Mouse (Mus musculus) heart, embryonic 16.5 days (tissue): ENCODE measurements around the gene Akap8l. TPM values are rescaled to one million over a fixed set of nuclear protein-coding genes. Genes with fewer than 3 reads are reported as not detected.

Source experiments
- ATAC-seq: fragments of 200-750 bp; cut with Nextera tagmentation; replicated peaks from 2 replicates; pipeline ENCODE4 v1.8.0; 2017; ENCODE audit warnings: moderate number of reproducible peaks; ENCODE audit not compliant: insufficient read depth, low FRiP score; ENCODE audit errors: extremely low read depth
- H3K27ac ChIP-seq: fragments of 300-500 bp; sonication (generic); 2 replicates; pipeline ENCODE4 v1.5.1; 2014; ENCODE audit warnings: mild to moderate bottlenecking, low read length, control low read depth, moderate library complexity
- H3K27me3 ChIP-seq: fragments of 300-500 bp; sonication (generic); 2 replicates; pipeline ENCODE4 v1.6.1; 2014; ENCODE audit warnings: low read length, mixed read lengths; ENCODE audit not compliant: control insufficient read depth, insufficient read depth
- H3K36me3 ChIP-seq: fragments of 300-500 bp; sonication (generic); 2 replicates; pipeline ENCODE4 v1.6.1; 2014; ENCODE audit not compliant: control insufficient read depth, insufficient read depth
- H3K4me1 ChIP-seq: fragments of 300-500 bp; sonication (generic); 2 replicates; pipeline ENCODE4 v1.6.1; 2014; ENCODE audit warnings: low read length, mixed read lengths; ENCODE audit not compliant: control insufficient read depth, insufficient read depth
- H3K4me2 ChIP-seq: fragments of 300-500 bp; sonication (generic); 2 replicates; pipeline ENCODE4 v1.6.1; 2014; ENCODE audit warnings: low read depth, mild to moderate bottlenecking, control low read depth, low read length
- H3K4me3 ChIP-seq: fragments of 300-500 bp; sonication (generic); 2 replicates; pipeline ENCODE4 v1.5.1; 2014; ENCODE audit warnings: mild to moderate bottlenecking, control low read depth, low read length
- H3K9ac ChIP-seq: fragments of 300-500 bp; sonication (generic); 2 replicates; pipeline ENCODE4 v1.6.1; 2014; ENCODE audit warnings: low read length, control low read depth
- H3K9me3 ChIP-seq: fragments of 300-500 bp; sonication (generic); replicated peaks from 2 replicates; pipeline ENCODE4 v1.6.1; 2016; ENCODE audit warnings: low read length; ENCODE audit not compliant: control insufficient read depth
- WGBS: fragments of 180-500 bp; shearing (Covaris S2); extraction: QIAGEN DNeasy Blood & Tissue Kit; methylation state at CpG from one replicate; pipeline ENCODE4 v1.1.7; 2014; 5-methylcytosine and 5-hydroxymethylcytosine counted together
- polyA plus RNA-seq: library from polyadenylated mRNA; unstranded; fragments of >200 nt; fragmentation: Nextera tagmentation; extraction: Ambion mirVana; gene quantifications from 2 replicates; pipeline ENCODE4 v1.2.1, GENCODE M21; 2015

Gene Akap8l
- polyA plus RNA-seq, 1 experiment from 2014 or later, result 99.2 TPM

- H3K36me3 ChIP-seq, result 0 out of 2 replicates have a peak, but pooled peaks cover 2% of the 10 kb centered on the region
- WGBS, result 89% methylated on average over 7 of the region's 7 CpGs
- no peak for ATAC-seq
- H3K4me3 ChIP-seq, result no peak overlapping the region
- peaks cover 18% of the 10 kb centered on the region for H3K4me1 ChIP-seq
- no peak overlapping the region for H3K27ac ChIP-seq
- no peak overlapping the region for H3K4me2 ChIP-seq
- no peaks in the 10 kb centered on the region for H3K27me3 ChIP-seq
- no peaks in the 10 kb centered on the region for H3K9me3 ChIP-seq
- H3K9ac ChIP-seq, result no peak overlapping the region
Measured at GRCm38 (mm10) chr17:32382576-32382975, 32.2 kb upstream of the Akap8l start.

- H3K4me3 ChIP-seq, result no peak overlapping the region
- no peak for ATAC-seq
- no peak overlapping the region for H3K27ac ChIP-seq
- no peak overlapping the region for H3K9ac ChIP-seq
- peaks cover 5% of the 10 kb centered on the region for H3K4me1 ChIP-seq
- 77% methylated on average over 2 of the region's 2 CpGs for WGBS
- H3K27me3 ChIP-seq, result no peaks in the 10 kb centered on the region
- H3K36me3 ChIP-seq, result peaks cover 4% of the 10 kb centered on the region; the same call in 1 of the 2 replicates
- no peak overlapping the region for H3K4me2 ChIP-seq
- H3K9me3 ChIP-seq, result no peaks in the 10 kb centered on the region
Measured at GRCm38 (mm10) chr17:32378786-32379185, 28.4 kb upstream of the Akap8l start.

- Histone ChIP-seq H3K27ac (no peak overlapping the region), H3K4me1 (no peaks in the 10 kb centered on the region), H3K4me3 (no peak overlapping the region), H3K36me3 (peaks cover 4% of the 10 kb centered on the region; the same call in 1 of the 2 replicates), H3K9ac (no peak overlapping the region), H3K9me3 (no peaks in the 10 kb centered on the region), H3K4me2 (no peak overlapping the region), H3K27me3 (no peaks in the 10 kb centered on the region)
- no peak for ATAC-seq
- WGBS, result 74% methylated on average over 9 of the region's 9 CpGs
Measured at GRCm38 (mm10) chr17:32377137-32377536, 26.7 kb upstream of the Akap8l start.

- Histone ChIP-seq H3K9ac (no peak overlapping the region), H3K9me3 (no peaks in the 10 kb centered on the region), H3K4me1 (no peaks in the 10 kb centered on the region), H3K27me3 (no peaks in the 10 kb centered on the region), H3K4me3 (no peak overlapping the region), H3K27ac (no peak overlapping the region), H3K4me2 (no peak overlapping the region), H3K36me3 (peaks cover 4% of the 10 kb centered on the region; the same call in 1 of the 2 replicates)
- no peak for ATAC-seq
- WGBS, result 90% methylated on average over 15 of the region's 15 CpGs
Measured at GRCm38 (mm10) chr17:32376475-32376874, 26.1 kb upstream of the Akap8l start.

- Histone ChIP-seq H3K27me3 (no peaks in the 10 kb centered on the region), H3K27ac (no peak overlapping the region), H3K9me3 (no peaks in the 10 kb centered on the region), H3K4me3 (peak overlapping the region; percentile 37), H3K9ac (0 out of 2 replicates have a peak overlapping the region, but pooled peaks have one; percentile 11), H3K4me1 (peaks cover 3% of the 10 kb centered on the region; the same call in 1 of the 2 replicates), H3K36me3 (0 out of 2 replicates have a peak, but pooled peaks cover 3% of the 10 kb centered on the region), H3K4me2 (peak overlapping the region; percentile 55)
- WGBS, result 23% methylated on average over 12 of the region's 17 CpGs
- ATAC-seq, result no peak
Measured at GRCm38 (mm10) chr17:32368991-32369578, 18.7 kb upstream of the Akap8l start.

GRCm38 (mm10) chr17:32367706-32368105, 17.3 kb upstream of the Akap8l start:
- Histone ChIP-seq H3K4me1 (peaks cover 12% of the 10 kb centered on the region), H3K27me3 (no peaks in the 10 kb centered on the region), H3K4me3 (no peak overlapping the region), H3K9me3 (no peaks in the 10 kb centered on the region), H3K9ac (no peak overlapping the region), H3K27ac (no peak overlapping the region), H3K36me3 (0 out of 2 replicates have a peak, but pooled peaks cover 3% of the 10 kb centered on the region), H3K4me2 (no peak overlapping the region)
- ATAC-seq, result no peak
- WGBS, result 87% methylated on average over 11 of the region's 11 CpGs

- no peak overlapping the region for H3K9ac ChIP-seq
- no peak overlapping the region for H3K27ac ChIP-seq
- ATAC-seq, result no peak
- 71% methylated on average over 1 of the region's 1 CpGs for WGBS
- no peak overlapping the region for H3K4me3 ChIP-seq
- peaks cover 9% of the 10 kb centered on the region for H3K36me3 ChIP-seq
- H3K27me3 ChIP-seq, result no peaks in the 10 kb centered on the region
- H3K9me3 ChIP-seq, result no peaks in the 10 kb centered on the region
- H3K4me2 ChIP-seq, result no peak overlapping the region
- peaks cover 17% of the 10 kb centered on the region for H3K4me1 ChIP-seq
Measured at GRCm38 (mm10) chr17:32365296-32365695, 14.9 kb upstream of the Akap8l start.

- peak overlapping the region; percentile 85 for H3K27ac ChIP-seq
- no peaks in the 10 kb centered on the region for H3K27me3 ChIP-seq
- 48% methylated on average over 5 of the region's 5 CpGs for WGBS
- no peak for ATAC-seq
- H3K4me3 ChIP-seq, result peak overlapping the region; percentile 97
- H3K36me3 ChIP-seq, result peaks cover 13% of the 10 kb centered on the region
- H3K4me1 ChIP-seq, result peaks cover 17% of the 10 kb centered on the region
- peak overlapping the region; percentile 65 for H3K4me2 ChIP-seq
- H3K9me3 ChIP-seq, result no peaks in the 10 kb centered on the region
- H3K9ac ChIP-seq, result peak overlapping the region; percentile 55
Measured at GRCm38 (mm10) chr17:32364850-32365249, 14.4 kb upstream of the Akap8l start.

- Histone ChIP-seq H3K27me3 (no peaks in the 10 kb centered on the region), H3K9me3 (no peaks in the 10 kb centered on the region), H3K9ac (peak overlapping the region; percentile 96), H3K27ac (peak overlapping the region; percentile 85), H3K4me2 (peak overlapping the region; percentile 65), H3K4me3 (peak overlapping the region; percentile 97), H3K4me1 (peaks cover 17% of the 10 kb centered on the region), H3K36me3 (peaks cover 18% of the 10 kb centered on the region)
- ATAC-seq, result peak; percentile 91
- WGBS, result 0% methylated on average over 33 of the region's 47 CpGs
Measured at GRCm38 (mm10) chr17:32364331-32364730, 13.9 kb upstream of the Akap8l start.
